Mouse (Mus musculus) layer of hippocampus, postnatal 14 days (tissue): ENCODE measurements at regions not wholly inside any gene's neighbourhood (a gene's known extent, or its start where the extent isn't known, plus 50 kb on each side); places are given as distances from the start of the nearest gene placed in this dataset.
A peak's percentile ranks its signal among the peaks of the same experiment; 100 is the strongest.

Experiments
- DNase-seq, 2 experiments: peaks; one replicate each; pipeline ENCODE4 v3.0.0; 2021 to 2022; ENCODE audit warnings: low spot score in 2 of 2, mixed read lengths in 1 of 2

- no peak for DNase-seq
Observed at GRCm38 (mm10) chr3:9884691-9885354, 203.1 kb upstream of the Gm9833 start.

DNA sequence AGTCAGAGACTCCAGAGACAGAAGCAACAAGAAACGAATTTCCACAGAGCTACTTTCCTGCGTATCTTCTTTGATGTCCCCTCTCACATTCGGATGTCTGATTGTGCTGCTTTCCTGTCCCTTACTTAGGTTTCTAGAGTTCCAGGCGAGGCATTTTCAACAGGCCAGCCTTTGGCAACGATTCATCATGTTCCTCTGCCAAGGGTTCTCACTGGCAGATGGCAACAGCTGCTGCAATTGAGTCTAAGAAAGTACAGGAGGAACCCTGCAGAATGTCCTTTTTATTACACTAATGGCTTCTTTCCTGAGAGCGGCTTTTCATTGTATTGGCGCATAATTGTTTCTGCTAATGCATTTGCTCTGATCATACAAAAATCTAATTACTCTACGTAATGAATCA, 202.3 kb upstream of the Gm9833 start:
- DNase-seq = peak; percentile 45 to 67

DNA sequence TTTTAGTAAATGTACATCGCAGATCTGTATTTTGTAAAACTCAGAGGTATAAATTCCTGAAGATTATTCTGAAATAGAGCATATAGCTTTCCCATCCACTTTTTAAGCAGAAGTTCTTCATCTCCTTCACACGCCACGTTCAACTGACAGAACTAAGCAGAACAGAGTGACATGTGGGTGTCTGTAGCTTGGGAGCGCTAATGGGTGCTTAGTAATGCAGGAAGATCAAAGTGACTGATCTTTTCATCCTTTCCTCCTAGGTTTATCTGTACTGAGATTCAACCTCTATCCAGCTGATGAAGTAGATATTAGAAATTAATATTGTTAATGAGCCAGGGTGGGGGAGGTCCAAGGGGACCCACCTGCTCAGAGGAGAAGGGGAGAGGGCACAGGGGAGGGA, 201.8 kb upstream of the Gm9833 start:
- DNase-seq = no peak

DNA sequence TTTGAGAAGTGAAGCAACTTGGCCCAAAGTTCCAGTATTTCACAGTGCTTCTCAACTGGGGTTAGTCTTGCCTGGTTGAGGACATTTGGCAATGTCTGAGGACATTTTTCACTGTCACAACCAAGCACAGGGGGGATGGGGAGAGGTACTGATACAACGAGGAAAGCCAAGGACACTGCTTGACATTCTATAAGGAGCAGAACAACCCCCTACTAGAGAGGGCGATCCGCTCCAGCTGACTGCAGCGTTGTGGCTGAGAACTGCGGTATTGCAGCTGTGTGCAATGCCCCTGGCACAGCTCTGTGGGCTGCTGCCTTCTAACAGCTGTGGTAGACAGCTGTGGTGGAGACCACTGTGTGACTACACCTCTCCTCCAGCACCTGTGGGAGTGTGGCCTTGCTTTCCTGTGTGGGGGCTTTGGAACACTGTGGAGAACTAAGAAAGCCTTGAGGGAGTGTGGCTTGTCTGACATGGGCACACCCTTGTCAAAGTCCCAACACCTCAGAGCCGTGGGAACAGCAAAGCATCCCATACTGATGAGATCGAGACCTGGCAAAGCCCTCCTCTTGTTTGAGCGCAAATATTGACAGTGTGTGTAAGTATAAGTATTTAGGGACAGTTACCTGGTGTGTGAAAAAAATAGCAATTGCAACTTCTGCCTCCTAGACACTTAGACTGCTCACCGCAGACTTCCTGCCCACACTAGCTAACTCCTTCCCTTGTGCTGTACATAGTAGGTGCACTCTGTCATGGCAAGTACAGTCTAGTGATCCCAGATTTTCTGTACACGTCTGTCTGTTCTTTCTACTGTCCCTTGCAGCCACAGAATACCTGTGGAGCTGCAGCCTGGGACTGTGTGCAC, 200.9 kb upstream of the Gm9833 start:
- DNase-seq = no peak

DNA sequence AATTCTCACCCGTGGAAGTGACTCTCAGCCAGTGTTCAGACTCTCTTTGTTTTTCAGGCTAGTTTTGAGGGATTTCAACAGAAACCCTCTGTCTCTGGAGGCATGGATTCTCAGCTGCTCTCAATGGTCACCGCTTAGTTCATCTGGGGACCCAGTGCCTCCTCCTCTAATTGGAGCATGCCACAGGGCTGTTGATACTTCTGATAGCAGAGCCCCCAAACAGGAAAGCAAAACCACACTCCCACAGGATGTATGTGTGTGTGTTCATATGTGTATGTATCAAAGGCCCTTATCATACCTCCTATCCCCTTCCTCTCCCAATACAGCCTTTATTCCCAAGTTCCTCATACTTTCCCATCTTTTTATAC, 200.3 kb upstream of the Gm9833 start:
- DNase-seq = no peak

DNA sequence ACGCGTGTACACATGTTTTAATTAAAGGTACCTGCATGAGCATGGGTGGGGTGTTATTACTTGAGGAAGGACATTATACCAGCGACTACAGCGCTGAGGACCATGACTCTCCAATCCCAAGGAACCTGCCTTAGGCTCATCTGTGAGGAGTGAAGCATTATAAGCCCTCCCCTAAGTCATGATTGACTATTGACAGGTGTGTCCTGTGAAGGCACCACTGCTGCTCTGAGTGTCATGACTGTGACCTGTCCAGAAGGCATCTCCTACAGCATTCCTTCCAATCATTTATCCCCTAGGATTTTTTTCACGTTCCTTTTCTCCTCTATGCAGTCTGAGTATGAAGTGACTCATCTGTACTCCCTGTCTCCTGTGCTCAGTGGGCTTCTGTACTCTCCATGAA, 199.9 kb upstream of the Gm9833 start:
- DNase-seq = no peak

DNA sequence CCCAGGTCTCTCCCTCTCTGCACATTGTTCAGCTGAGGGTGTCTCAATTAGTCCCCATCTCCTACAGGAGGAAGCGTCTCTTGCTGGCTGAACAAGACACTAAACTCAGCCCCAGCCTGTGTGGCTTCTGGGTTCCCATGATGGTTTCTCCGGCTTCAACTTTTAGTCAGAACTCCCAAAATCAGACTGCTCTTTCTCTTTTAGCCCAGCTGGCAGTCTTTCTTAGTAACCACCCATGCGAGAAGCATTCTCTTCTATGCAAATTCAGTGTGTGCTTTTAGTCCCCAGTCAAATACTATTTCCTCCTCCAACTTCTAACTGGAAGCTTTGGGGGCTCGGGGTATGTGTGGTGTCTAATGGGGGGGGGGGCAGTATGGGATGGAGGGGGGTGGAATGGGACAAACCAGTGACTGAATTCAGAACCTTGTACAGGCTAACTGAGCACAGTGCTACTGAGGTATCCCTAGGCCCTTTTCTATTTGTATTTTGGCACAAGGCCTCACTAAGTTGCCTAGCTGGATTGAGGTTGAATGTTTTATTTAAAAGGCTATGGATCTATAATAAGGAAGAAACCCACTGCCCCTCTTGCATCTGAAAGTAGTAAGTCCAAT, 194.9 kb upstream of the Gm9833 start:
- DNase-seq = no peak

GRCm38 (mm10) chr3:9895396-9896135, 192.3 kb upstream of the Gm9833 start:
- no peak for DNase-seq

DNA sequence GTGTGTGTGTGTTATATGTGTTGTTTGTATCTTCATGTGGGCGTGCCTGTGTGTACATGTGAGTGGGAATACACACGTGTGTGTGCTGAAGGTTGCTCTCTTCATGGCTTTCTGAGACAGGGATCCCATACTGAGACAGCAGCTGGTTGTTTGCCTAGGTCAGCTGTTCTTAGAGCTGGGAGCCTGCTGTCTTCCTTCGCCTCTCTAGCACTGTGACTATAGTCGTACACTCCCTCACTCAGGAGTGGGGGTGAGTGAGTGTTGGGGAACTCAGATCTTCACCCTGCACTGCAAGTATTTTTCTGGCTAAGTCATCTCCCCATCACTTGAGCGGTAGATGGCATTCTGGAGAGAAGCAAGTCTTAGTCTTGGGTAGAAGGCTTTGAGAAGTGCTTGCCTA, 191.6 kb upstream of the Gm9833 start:
- no peak for DNase-seq

DNA sequence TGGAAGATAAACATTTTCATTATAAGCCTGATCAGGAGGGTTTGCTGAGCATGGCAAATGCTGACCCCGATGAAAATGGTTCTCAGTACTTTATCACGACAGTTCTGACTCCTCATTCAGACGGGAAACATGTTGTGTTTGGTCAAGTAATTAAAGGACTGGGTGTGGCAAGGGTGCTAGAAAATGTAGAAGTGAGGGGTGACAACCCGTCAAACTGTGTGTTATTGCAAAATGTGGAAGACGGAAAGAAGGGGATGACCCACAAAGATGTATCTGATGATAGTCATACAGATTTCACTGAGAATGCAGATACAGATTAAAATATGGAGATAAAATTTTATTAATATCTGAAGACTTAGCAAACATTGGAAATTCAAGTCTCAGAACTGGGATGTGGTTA, 186.2 kb upstream of the Gm9833 start:
- no peak for DNase-seq

DNA sequence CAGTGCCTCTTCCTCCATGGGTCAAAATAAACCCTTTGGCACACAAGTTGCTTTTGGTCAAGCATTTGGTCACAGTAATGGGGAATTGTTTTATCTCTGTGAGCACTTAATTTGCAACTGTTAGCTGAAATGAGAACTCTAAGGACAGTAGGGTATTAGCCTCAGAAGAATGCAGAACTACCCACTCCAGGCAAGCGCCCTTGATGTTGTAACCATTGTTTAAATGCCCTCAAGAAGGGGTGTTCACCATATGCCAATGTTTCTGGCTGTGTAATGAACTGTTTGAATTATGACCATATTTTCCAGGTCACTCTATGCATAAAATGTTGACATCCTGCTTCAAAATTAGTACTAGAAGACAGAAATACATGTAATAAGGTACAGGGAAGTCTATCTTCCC, 174.6 kb upstream of the Gm9833 start:
- no peak for DNase-seq

DNA sequence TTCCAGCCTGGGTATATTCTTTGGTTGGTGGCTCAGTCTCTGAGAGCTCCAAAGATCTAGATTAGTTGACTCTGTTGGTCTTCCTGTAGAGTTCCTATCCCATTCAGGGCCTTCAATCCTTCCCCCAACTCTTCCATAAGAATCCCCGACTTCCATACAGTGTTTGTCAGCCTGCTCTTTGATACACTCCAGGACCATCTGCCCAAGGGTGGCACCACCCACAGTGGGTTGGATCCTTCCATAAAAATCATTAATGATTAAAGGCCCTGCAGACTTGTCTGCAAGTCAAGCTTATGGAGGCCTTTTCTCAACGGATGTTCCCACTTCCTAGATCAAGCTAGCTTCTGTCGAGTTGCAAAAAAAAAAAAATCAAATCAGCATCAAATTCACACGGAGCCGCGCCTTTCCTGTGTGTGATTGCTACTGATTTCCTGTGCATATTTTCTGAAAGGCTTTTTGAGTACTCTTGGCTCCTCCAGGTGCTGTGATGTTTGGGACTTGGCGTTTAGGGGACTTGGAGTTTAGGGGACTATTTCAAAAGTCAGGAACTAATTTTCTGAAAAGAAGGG, 171.3 kb upstream of the Gm9833 start:
- no peak for DNase-seq

DNA sequence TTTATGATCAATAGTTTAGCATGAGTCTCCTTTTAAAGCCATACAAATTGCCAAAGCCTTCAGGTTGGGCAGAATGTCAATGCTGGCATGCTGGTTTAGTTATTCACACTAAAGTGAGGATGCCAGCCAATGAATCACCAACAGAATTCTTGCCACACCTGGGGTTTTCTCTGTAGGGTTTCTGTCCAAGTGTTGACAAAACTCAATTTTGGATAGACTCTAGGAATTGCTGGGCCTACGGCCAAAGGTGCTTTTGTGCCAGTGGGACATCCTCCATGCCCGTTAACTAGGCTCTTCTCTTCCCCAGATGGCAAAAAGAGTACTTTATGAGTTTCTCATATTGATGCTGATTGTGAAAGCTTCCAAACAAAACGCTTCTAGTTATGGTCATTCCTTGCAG, 167.6 kb upstream of the Gm9833 start:
- peak; percentile 51 to 86 for DNase-seq

GRCm38 (mm10) chr3:9921730-9922129, 166.2 kb upstream of the Gm9833 start:
- no peak for DNase-seq

- no peak for DNase-seq
Observed at GRCm38 (mm10) chr3:9922541-9923046, 165.3 kb upstream of the Gm9833 start.

GRCm38 (mm10) chr3:9924630-9925029, 163.3 kb upstream of the Gm9833 start:
- no peak for DNase-seq

DNA sequence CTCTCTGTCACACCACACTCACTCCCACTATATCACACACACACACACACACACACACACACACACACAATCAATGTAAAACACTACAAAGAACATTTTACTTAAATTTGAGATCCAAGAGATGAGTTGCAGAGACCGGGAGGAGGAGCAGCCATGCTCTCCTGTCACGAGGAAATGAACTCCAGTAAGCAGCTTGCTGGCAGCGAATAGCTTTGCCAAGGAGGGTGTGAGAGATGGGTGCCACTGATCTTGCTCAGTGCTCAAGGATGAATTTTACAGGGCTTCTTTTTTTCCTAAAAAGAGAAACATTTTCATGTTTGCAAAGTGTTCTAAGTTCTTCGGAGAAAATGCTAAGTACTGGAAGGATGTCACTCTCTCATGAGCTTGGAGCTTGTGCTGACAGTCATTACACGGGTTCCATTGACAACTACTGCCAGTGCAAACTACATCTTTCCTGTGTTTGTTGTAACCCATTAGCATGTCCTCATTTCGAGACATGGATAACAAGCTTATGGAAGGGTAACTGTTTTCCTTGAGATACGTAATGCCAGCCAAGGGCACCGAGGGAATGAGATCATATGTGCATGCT, 151.0 kb upstream of the Gm9833 start:
- no peak for DNase-seq

- no peak for DNase-seq
Observed at GRCm38 (mm10) chr3:9938651-9939050, 149.3 kb upstream of the Gm9833 start.

DNA sequence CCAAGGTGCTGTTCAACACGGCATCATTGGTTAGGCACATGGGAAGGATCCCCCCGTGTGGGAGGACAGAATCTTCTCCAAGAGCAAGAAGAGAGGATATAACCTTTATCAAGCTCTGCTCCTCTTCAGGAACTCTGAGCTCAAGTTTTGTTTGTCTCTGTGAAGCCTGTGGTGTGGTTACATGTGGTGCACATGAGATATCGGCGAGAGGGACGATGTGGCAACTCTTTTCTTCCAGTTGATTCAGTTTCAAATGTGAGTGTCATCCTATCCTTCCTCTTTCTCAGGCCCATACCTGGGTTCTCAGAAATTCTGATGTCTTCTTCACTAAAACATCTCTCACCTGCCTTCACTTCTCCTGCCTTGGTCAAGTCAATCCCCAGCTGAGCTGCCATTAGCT, 145.3 kb upstream of the Gm9833 start:
- no peak for DNase-seq

DNA sequence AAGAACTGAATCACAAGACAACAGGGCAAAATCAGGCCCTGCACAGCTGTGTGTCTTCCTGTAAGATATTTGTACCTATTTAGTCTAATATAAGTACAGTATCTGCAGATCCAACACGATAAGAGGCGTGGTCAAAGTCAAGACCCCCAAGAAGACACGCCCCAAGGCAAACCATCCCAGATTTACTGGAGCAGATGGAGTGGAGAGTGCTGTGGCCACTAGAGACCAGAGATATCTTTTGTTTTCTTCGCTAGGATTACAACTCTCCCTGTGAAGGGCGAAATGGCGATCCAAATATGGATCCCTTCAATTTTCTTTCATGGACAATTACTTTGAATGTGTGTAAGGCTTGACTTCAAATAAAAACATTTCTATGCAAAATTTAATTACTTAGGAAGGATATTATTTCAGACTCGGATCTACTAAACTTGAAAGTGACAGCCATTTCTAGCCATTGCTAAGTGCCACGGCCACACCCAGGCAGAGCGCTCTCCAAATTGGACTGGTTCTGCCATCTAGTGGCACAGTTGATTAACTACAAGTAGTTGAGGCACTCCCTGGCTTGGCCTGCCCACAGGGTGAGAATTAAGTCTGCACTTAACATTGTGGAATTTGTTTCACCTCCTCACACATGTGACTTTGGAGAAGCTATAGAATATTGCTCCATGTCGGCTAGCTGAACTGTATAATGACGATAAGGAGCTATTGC, 140.4 kb upstream of the Gm9833 start:
- peak; percentile 67 to 81 for DNase-seq
